Mouse (Mus musculus) C2C12 (cell line): ENCODE measurements around the gene Znrd1. TPM values are rescaled to one million over a fixed set of nuclear protein-coding genes. Genes with fewer than 3 reads are reported as not detected.

ENCODE experiments used
- H3K27me3 ChIP-seq: one replicate; pipeline ENCODE4 v1.6.1; 2011; ENCODE audit not compliant: control insufficient read depth, insufficient read depth, insufficient read length
- H3K36me3 ChIP-seq: one replicate; pipeline ENCODE4 v1.6.1; 2011; ENCODE audit not compliant: control insufficient read depth, insufficient read depth
- H3K4me3 ChIP-seq: one replicate; pipeline ENCODE4 v1.5.1; 2011; ENCODE audit warnings: mild to moderate bottlenecking, control low read depth; ENCODE audit not compliant: poor library complexity, insufficient read depth, severe bottlenecking
- H3K79me2 ChIP-seq: one replicate; pipeline ENCODE4 v1.6.1; 2011; ENCODE audit not compliant: control insufficient read depth, insufficient read depth
- H3K79me3 ChIP-seq: one replicate; pipeline ENCODE4 v1.6.1; 2011; ENCODE audit warnings: low read depth, control low read depth
- H3ac ChIP-seq: one replicate; pipeline ENCODE3; 2011; ENCODE audit warnings: low read depth; ENCODE audit not compliant: control insufficient read depth, insufficient read length
- CEBPB ChIP-seq: IDR thresholded peaks from one replicate; pipeline ENCODE4 v1.6.1; 2011; ENCODE audit warnings: low read depth, mild to moderate bottlenecking, control low read depth, moderate library complexity
- CTCF ChIP-seq: IDR thresholded peaks from one replicate; pipeline ENCODE4 v1.5.1; 2011; ENCODE audit not compliant: control insufficient read depth, insufficient read depth, insufficient read length
- FOSL1 ChIP-seq: IDR thresholded peaks from one replicate; pipeline ENCODE4 v1.8.0; 2011; ENCODE audit warnings: mild to moderate bottlenecking, low read length; ENCODE audit not compliant: poor library complexity, insufficient read depth, severe bottlenecking
- MAX ChIP-seq: IDR thresholded peaks from one replicate; pipeline ENCODE4 v1.6.1; 2011; ENCODE audit warnings: mild to moderate bottlenecking, control low read depth
- MYOD1 ChIP-seq: IDR thresholded peaks from one replicate; pipeline ENCODE4 v1.6.1; 2011; ENCODE audit warnings: low read depth; ENCODE audit not compliant: control insufficient read depth, insufficient read length
- MYOG ChIP-seq: IDR thresholded peaks from one replicate; pipeline ENCODE4 v1.6.1; 2011; ENCODE audit not compliant: control insufficient read depth, insufficient read length; ENCODE audit errors: extremely low read depth
- USF1 ChIP-seq: IDR thresholded peaks from one replicate; pipeline ENCODE4 v1.6.1; 2011; ENCODE audit warnings: low read depth, mild to moderate bottlenecking, control low read depth, moderate library complexity
- polyA plus RNA-seq: library from polyadenylated mRNA; unstranded; fragments of >200 nt; fragmentation: generic; extraction: Trizol; gene quantifications from one replicate; pipeline ENCODE4 v1.2.1, GENCODE M21; 2012; ENCODE audit warnings: missing spikeins

Gene Znrd1
- polyA plus RNA-seq, 1 experiment: 93.2 TPM

DNA sequence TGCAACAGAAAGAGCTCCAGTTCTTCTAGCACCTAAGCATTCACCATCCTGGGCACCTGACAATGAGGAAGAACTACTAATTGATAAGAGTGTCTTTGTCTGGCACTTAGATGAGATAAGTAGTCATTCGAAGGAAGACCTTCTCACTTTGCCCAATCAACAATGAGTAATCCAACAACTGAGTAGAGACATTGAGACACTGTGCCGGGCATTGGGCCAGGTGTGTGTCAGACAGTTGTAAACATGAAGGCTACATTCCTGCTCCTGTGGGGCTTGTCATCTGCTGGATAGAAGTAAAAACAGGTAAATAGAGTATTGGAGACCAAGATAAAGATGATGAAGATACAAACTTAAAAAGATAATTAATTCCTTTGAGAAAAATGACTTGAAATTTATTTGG lies 20.3 kb downstream of the Znrd1 start:
- Histone ChIP-seq H3K4me3 (no peak overlapping the region), H3K79me2 (peaks cover 4% of the 10 kb centered on the region), H3K79me3 (peaks cover 2% of the 10 kb centered on the region), H3K36me3 (no peaks in the 10 kb centered on the region), H3K27me3 (no peaks in the 10 kb centered on the region), H3ac (no peak overlapping the region)
- TF ChIP-seq USF1: no peak

GRCm38 (mm10) chr17:36931806-36932205 lies 26.6 kb downstream of the Znrd1 start:
- Histone ChIP-seq H3K79me2 (peaks cover 9% of the 10 kb centered on the region), H3K4me3 (no peak overlapping the region), H3K79me3 (peaks cover 2% of the 10 kb centered on the region), H3K27me3 (no peaks in the 10 kb centered on the region), H3ac (no peak overlapping the region), H3K36me3 (no peaks in the 10 kb centered on the region)
- TF ChIP-seq USF1 (no peak), CTCF (no peak), CEBPB (no peak), MYOD1 (no peak), MAX (peak; percentile 27), MYOG (no peak), FOSL1 (peak; percentile 5)

DNA sequence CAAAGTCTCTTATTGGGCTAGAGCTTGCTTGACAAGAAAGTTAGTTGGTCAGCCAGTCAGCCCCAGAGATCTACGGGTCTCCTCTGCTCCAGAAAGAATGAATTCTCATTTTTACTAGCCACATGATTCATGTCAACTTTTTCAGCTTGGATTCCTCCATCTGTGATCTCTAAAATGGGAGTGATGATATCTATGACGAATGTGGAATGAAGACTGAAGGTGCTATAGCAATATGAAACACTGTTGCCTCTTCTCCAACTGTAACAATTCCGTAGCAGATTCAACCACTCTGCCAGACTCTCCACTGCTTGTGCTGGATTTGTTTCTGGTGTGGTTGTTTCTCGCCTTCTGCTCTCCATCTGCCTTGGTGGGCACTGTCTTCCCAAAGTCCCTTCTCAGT lies 27.2 kb downstream of the Znrd1 start:
- H3K79me2 ChIP-seq: peaks cover 9% of the 10 kb centered on the region
- peaks cover 2% of the 10 kb centered on the region for H3K79me3 ChIP-seq
- H3ac ChIP-seq: no peak overlapping the region
- no peak for TF ChIP-seq MAX
- TF ChIP-seq CEBPB: no peak
- TF ChIP-seq MYOD1: no peak
- TF ChIP-seq FOSL1: no peak
- no peak for TF ChIP-seq MYOG
- no peaks in the 10 kb centered on the region for H3K36me3 ChIP-seq
- no peak overlapping the region for H3K4me3 ChIP-seq
- no peaks in the 10 kb centered on the region for H3K27me3 ChIP-seq

DNA sequence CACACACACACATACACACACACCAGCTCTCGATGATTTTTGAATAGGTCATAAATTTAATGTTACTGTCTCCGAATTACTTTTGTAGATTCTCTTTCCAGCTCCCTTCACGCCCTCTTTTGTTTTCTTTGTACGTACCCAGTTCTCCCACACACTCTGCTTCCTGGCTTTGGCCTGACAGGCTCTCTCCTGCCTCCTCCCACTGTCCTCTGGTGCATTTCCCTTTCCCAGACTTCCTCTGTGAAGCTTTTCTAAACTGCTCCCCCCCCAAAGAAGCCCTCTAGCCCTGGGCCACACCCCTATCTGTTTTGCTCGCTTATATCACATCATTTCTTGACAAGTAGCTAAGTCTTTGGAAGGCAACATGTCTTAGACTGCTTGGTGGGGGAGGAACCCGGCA lies 28.1 kb downstream of the Znrd1 start:
- H3K79me2 ChIP-seq: peaks cover 8% of the 10 kb centered on the region
- H3K4me3 ChIP-seq: no peak overlapping the region

GRCm38 (mm10) chr17:36929236-36929932 lies 29.0 kb downstream of the Znrd1 start:
- H3K79me2 ChIP-seq: peaks cover 5% of the 10 kb centered on the region

More for the DNA sequence above, 28.1 kb downstream of the Znrd1 start:
- Histone ChIP-seq H3K27me3 (no peaks in the 10 kb centered on the region), H3ac (no peak overlapping the region), H3K79me3 (peaks cover 2% of the 10 kb centered on the region), H3K36me3 (no peaks in the 10 kb centered on the region)
- TF ChIP-seq CEBPB (no peak), USF1 (no peak), CTCF (no peak), MYOD1 (no peak), MYOG (no peak), FOSL1 (no peak), MAX (no peak)

GRCm38 (mm10) chr17:36927496-36928120 lies 30.8 kb downstream of the Znrd1 start:
- Histone ChIP-seq H3K4me3 (no peak overlapping the region), H3K36me3 (no peaks in the 10 kb centered on the region), H3K79me2 (peaks cover 5% of the 10 kb centered on the region), H3K27me3 (no peaks in the 10 kb centered on the region), H3ac (no peak overlapping the region), H3K79me3 (no peaks in the 10 kb centered on the region)
- no peak for TF ChIP-seq USF1
- no peak for TF ChIP-seq MYOG
- no peak for TF ChIP-seq MAX
- no peak for TF ChIP-seq MYOD1
- TF ChIP-seq FOSL1: peak; percentile 38
- TF ChIP-seq CEBPB: peak; percentile 28
- no peak for TF ChIP-seq CTCF

More at GRCm38 (mm10) chr17:36929236-36929932, 29.0 kb downstream of the Znrd1 start:
- no peak overlapping the region for H3K4me3 ChIP-seq
- no peaks in the 10 kb centered on the region for H3K27me3 ChIP-seq
- H3ac ChIP-seq: no peak overlapping the region
- H3K79me3 ChIP-seq: no peaks in the 10 kb centered on the region
- no peak for TF ChIP-seq CTCF
- TF ChIP-seq MAX: no peak
- no peak for TF ChIP-seq CEBPB
- no peak for TF ChIP-seq FOSL1
- no peak for TF ChIP-seq MYOD1
- no peaks in the 10 kb centered on the region for H3K36me3 ChIP-seq
